Mouse (Mus musculus): ENCODE data around the gene Chrnb1.

DNA sequence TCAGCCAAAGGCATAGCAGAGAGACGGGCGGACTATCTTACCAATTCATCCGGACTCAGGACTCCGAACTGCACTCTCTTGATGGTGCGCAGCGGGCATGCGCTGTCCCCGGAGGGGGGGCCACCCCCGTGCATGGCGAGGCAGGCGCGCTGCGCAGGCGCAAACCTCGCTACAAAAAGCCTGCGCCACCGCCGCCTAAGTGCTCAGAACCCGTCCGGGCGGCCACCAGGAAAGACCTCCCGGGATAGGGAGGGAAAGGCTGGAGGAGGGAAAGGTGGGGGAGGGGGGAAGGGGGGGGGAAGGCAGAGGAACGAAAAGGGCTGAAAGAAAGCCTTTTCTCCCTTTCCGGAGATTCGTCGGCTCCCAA, 37.7 kb downstream of the Chrnb1 start:
- TF ChIP-seq CTCF (IDR thresholded peaks at IDR 0.05; ENCODE audit: borderline replicate concordance, insufficient read depth, low read depth, low read length) (no peak), POLR2A (IDR thresholded peaks at IDR 0.05; ENCODE audit: borderline replicate concordance, insufficient read depth, low read length) (no peak; the same call in 1 of the 2 replicates)

Data from cerebellum, adult 2 months (tissue).